Mouse (Mus musculus) heart, postnatal 36 days (tissue): ENCODE measurements around the gene Casc3. TPM values are rescaled to one million over a fixed set of nuclear protein-coding genes. Genes with fewer than 3 reads are reported as not detected.
"Not testable (repeated sequence)": the region's sequence is repeated elsewhere in the genome, so short reads cannot be mapped to it uniquely, and the experiment has no call there.

ENCODE experiments used
- DNase-seq, 2 experiments: peaks; one replicate each; pipeline ENCODE4 v3.0.0; 2021 to 2022
- intact Hi-C: fragments of 180-260 bp; cut with DNase I; formaldehyde crosslinking; loops from one replicate; pipeline ENCODE4 v1.15.1; 2025
- total RNA-seq, 2 experiments: library from RNA; stranded (reverse); gene quantifications; 2 replicates each; pipeline ENCODE4 v1.2.3; 2021

Casc3 gene
- total RNA-seq, 2 experiments from 2014 or later, result 26.1 to 26.2 TPM

DNA sequence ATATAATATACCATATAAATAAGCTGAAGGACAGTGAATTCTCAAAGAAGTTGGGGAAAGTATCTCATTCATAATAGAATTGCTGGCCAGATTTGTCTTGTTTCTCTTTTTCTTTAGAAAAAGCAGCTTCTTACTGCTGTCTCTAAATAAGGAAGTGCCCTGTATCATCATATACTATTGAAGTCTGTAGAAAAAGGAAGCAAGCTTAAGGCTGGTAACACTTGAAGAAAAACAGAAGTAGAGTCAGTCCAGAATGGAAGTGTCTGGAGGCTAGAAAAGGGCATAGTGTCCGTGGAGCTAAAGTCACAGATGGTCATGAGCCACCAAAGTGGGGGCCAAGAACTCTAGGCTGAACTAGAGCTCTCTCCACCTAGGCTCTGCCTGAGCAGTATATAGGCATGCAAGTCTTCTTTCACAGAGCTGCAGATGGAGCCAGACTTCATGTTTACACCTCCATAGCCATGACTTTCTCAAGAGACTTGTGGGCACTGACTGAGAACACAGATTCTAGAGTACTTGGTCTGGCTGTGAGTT lies 12.1 kb downstream of the Casc3 start:
- intact Hi-C loops, result no loop called here
- no peak for DNase-seq

GRCm38 (mm10) chr11:98820968-98821367 lies 16.3 kb downstream of the Casc3 start:
- DNase-seq, result no peak
- intact Hi-C loops, result no loop called here

GRCm38 (mm10) chr11:98826071-98826470 lies 21.4 kb downstream of the Casc3 start:
- DNase-seq, intact Hi-C loops: not testable (repeated sequence)

- intact Hi-C loops, result loop anchor here (2.0 kb wide), 2 partner anchors 17 to 39 kb away; no protein-coding TSS in a partner anchor
- no peak for DNase-seq
Observed at GRCm38 (mm10) chr11:98827877-98828276, 23.2 kb downstream of the Casc3 start.

DNA sequence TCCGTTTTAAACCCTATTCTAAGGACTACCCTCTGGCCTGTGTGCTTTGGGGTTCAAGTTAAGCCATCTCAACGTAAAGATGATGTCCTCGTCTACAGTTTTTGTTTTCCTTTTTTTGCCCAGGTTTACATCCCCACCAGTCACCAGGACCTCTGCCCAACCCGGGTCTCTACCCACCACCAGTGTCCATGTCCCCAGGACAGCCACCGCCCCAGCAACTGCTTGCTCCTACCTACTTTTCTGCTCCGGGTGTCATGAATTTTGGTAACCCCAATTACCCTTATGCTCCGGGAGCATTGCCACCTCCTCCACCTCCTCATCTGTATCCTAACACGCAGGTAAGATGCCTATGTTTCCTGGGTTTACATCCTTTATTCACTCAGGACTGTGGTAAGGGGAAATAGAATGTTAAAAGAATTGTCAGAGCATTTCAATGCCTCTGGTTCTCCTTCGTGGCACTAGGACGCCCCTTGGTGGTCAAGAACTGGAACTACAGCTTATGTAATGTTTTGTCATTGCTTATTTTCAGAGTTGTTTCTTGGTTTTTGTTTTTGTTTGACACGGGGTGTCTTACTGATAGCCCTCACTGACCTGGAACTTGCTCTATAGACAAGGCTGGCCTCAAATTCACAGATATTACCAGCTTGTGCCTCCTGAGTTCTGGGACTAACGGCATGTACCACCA lies 24.5 kb downstream of the Casc3 start:
- intact Hi-C loops, result loop anchor here (2.0 kb wide), 2 partner anchors 18 to 40 kb away; no protein-coding TSS in a partner anchor
- peak; percentile 44 to 47 for DNase-seq

DNA sequence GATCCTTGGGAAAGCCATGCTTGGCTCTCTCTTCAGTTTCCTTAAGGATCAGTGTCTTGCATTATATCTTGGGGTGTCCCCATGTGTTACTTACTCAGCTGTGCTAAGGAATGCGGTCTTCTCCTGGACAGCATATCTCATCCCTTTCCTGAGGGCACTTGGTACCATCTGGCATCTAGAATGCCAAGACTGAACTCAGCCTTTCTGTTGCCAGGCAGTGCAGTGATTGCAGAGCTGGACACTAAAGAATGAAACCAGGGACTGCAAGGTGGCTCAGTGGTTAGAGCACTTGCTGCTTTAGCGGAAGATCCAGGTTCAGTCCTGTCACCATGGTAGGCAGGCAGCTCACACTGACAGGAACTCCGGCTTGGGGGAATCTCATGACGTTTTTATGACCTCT lies 25.2 kb downstream of the Casc3 start:
- intact Hi-C loops, result loop anchor here (1.0 to 2.0 kb wide), 3 partner anchors 19 to 132 kb away; no protein-coding TSS in a partner anchor
- no peak for DNase-seq

- intact Hi-C loops, result no loop called here
- no peak for DNase-seq
Observed at GRCm38 (mm10) chr11:98835296-98835695, 30.6 kb downstream of the Casc3 start.

DNA sequence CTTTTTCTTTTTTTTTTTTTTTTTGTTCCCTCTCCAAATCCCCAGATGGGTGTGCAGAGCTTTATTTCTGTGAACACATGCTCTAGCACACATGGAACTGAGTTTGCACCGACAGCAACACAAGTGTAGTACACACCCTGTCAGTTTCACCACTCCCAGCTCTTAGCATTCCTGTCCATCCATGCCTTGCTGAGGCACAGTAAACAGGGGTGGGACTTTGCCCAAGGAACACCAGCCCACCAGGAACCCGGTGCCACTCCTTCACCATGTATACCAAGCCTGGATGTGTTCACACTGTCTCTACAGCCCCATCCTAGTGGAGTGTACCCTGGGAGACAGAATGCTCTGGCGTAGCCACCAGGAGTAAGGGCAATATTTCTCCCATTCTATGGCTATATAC lies 31.0 kb downstream of the Casc3 start:
- no peak for DNase-seq
- intact Hi-C loops, result no loop called here

DNA sequence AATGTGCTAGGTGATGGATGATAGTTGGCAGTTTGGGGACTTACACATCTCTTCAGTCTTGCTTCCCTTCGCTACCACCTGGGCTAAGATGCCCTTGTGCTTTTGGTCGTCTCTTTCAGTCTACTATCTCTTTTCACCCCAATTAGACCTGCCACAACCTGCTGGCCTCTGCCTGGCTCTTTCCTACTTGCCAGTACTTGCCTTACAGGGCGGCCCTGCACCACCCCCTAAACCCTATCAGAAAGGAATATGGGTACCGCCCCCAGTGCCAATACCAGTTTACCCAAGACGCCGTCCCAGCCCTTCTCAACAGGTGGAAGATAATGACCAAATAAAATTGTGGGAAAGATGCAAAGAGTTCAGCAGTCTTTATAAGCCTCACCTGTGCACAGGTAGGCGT lies 31.4 kb downstream of the Casc3 start:
- intact Hi-C loops, result no loop called here
- DNase-seq, result no peak

GRCm38 (mm10) chr11:98836651-98837141 lies 32.0 kb downstream of the Casc3 start, which contains the start of gene Rapgefl1:
Gene Rapgefl1 (plus strand): TSS chr11:98836785.
- intact Hi-C loops, result no loop called here
- DNase-seq, result peak; percentile 82 to 83

- intact Hi-C loops, result no loop called here
- DNase-seq, result no peak
Observed at GRCm38 (mm10) chr11:98837231-98837704, 32.6 kb downstream of the Casc3 start.

DNA sequence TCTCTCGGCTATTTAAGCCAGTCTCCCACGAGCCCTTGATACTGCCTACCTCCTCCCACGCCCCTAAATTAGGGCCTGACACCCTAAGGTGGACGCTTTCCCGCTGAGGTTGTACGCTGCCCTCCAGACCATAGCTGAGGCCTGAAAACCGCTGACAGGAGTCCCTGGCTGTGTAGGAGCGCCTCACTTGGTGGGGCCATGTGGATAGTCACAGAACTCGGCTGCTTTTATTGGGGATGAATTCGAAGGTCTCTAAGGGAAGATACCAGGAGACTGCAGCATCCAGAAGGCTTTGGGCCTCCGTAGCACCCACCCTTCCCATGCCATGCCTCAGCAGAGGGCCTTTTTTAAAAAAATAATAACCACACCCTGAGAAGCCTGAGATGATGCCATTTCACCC lies 33.2 kb downstream of the Casc3 start:
- intact Hi-C loops, result no loop called here
- DNase-seq, result no peak

GRCm38 (mm10) chr11:98838512-98838911 lies 33.8 kb downstream of the Casc3 start:
- intact Hi-C loops, result no loop called here
- DNase-seq, result no peak

GRCm38 (mm10) chr11:98839402-98839801 lies 34.7 kb downstream of the Casc3 start:
- intact Hi-C loops, result no loop called here
- DNase-seq, result no peak

GRCm38 (mm10) chr11:98839897-98840296 lies 35.2 kb downstream of the Casc3 start:
- intact Hi-C loops, result no loop called here

DNA sequence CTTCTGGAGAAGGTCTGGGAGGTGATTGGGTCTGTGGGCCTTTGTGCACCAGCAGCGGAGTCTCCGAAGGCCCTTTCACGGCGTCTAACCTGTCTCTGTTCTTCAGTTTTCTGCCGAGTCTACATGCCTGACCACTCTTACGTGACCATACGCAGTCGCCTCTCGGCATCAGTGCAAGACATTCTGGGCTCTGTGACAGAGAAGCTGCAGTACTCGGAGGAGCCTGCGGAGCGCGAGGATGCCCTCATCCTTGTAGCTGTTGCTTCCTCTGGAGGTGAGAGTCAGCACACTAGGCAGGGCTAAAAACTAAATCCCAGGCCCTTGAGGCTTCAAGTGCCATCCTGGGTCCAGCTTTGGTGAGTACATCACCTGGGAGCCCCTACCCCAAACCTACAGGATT lies 41.3 kb downstream of the Casc3 start:
- no peak for DNase-seq
- intact Hi-C loops, result no loop called here

More at GRCm38 (mm10) chr11:98839897-98840296, 35.2 kb downstream of the Casc3 start:
- DNase-seq, result no peak

GRCm38 (mm10) chr11:98846865-98847604 lies 42.3 kb downstream of the Casc3 start:
- intact Hi-C loops, result no loop called here
- DNase-seq, result no peak

DNA sequence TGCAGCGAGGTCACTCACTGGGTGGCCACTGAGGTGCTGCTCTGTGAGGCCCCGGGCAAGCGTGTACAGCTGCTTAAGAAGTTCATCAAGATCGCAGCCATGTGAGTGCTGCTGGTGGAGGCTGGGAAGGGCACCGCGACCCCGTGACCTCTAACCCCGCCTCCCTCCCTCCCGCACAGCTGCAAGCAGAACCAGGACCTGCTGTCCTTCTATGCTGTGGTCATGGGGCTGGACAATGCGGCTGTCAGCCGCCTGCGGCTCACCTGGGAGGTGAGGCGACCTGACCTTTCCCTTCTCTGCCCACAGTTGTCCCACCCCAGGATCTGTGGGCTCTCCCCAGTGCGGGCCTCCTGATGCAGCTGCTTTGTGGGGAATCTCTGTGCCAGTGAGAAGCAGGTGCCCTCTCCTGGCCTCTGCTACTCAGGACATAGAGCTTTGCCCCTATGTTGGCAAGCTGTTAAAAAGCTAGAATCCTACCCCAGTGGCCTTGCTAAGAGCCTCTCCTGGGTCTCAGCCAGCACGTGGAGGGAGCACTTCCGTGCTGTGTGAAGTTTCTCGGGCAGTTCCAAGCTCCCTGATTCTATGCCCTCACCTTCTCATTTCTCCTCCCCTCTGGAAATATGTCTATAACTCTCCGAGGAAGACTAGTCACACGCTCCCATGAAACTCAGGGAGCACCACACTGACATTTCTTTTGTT lies 44.6 kb downstream of the Casc3 start:
- intact Hi-C loops, result no loop called here
- DNase-seq, result no peak

DNA sequence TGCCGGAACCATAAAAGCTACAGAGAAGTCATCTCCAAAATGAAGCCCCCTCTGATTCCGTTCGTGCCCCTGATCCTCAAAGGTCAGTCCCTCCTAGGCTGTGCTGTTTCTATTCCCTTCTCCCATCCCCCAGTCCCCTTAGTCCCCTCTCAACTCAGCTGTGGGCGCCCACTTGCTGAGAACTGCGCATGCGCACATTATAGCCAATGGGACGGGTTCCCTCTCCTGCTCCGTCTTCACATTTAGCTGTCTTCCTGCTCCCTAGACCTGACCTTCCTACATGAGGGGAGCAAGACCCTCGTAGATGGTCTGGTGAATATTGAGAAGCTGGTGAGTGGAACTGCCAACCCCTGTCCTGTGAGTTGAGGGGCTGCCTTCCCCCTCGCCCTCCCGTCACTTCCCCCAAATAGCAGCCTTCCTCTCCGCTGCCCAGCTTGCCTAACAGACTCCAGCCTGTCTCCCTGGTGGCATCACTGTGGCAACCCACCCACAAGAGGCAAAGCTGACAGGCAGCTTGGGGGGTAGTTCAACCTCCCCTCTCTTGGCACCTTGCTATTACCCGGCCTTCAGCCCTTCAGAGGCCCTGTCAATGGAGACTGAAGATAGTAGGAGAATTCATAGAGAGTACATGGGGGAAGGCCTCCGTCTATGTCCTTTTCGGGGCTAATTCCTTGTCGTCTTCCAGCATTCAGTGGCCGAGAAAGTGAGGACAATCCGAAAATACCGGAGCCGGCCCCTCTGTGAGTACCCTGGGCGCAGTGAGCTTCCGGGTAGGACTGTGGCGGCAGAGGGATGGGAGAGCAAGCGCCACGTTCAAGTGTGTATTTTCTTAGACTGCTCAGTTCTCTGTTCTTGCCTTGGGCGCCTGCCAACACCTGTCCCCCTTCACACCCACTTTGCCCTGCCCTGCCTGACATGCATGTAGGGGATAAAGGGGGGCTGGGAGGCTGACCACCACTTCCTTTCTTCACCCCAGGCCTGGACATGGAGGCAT lies 45.7 kb downstream of the Casc3 start:
- intact Hi-C loops, result no loop called here
- DNase-seq, result no peak
